Mouse (Mus musculus): ENCODE results near the gene AU018091.

DNA sequence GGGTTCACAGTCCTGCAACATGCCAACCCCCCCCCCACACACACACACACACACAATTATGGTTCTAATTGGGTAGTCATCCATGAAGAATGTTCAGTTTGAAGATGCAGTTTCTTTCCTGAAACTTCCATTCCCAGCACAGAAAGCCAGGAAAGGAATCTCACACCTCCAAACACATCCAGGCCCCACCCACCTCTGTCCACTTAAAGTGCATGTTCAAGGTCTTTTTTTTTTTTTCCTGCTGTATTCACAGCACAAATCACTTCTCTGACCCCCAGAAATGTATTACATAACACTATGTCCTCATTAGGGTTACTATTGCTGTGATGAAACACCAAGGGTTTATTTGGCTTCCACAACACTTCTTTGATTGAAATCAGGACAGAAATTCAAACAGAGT lies 4.0 kb downstream of the AU018091 start:
- no peak for TF ChIP-seq CTCF (IDR thresholded peaks at IDR 0.05; ENCODE audit: low read depth)
- no peak for TF ChIP-seq EP300 (IDR thresholded peaks at IDR 0.05; ENCODE audit: low read depth)
